Mouse (Mus musculus) spleen, adult 2 months (tissue): Measurements from ENCODE around the gene 4931409K22Rik.

Experiments used
- CTCF ChIP-seq: fragments of 200-500 bp; IDR thresholded peaks from 2 replicates; pipeline ENCODE4 v1.5.1; 2011; ENCODE audit warnings: mild to moderate bottlenecking, inconsistent platforms; ENCODE audit not compliant: insufficient read depth, insufficient read length, insufficient replicate concordance; ENCODE audit errors: extremely low read depth
- POLR2A ChIP-seq: fragments of 200-500 bp; IDR thresholded peaks from 2 replicates; pipeline ENCODE4 v1.6.1; 2011; ENCODE audit warnings: low read depth, low read length, inconsistent platforms

GRCm38 (mm10) chr5:24604080-24604655 is 47.6 kb upstream of the 4931409K22Rik start:
- TF ChIP-seq CTCF (no peak), POLR2A (no peak)
